Mouse (Mus musculus): ENCODE results near the gene Dusp7.

Dusp7 gene

DNA sequence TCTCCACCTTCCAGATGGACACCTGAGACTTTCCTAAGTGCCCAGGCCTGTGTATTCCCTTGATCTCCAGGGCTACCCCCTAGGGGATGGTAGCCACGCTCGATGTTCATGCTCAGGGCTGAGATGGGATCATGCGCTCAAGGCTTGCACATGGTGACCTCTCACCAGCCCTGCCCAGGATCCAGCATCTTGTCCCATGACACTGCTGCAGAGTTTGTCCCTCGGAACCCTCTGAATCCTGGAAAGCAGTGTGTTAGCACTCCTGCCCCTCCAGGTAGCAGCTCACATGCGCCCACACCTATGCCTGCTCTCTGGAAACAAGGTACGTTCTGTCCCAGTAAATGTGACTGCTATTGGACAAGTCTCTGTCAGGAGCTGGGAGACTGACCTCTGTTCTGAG lies 13.6 kb upstream of the Dusp7 start:
- no peak for DNase-seq (ENCODE audit: low read depth, low spot score)

DNA sequence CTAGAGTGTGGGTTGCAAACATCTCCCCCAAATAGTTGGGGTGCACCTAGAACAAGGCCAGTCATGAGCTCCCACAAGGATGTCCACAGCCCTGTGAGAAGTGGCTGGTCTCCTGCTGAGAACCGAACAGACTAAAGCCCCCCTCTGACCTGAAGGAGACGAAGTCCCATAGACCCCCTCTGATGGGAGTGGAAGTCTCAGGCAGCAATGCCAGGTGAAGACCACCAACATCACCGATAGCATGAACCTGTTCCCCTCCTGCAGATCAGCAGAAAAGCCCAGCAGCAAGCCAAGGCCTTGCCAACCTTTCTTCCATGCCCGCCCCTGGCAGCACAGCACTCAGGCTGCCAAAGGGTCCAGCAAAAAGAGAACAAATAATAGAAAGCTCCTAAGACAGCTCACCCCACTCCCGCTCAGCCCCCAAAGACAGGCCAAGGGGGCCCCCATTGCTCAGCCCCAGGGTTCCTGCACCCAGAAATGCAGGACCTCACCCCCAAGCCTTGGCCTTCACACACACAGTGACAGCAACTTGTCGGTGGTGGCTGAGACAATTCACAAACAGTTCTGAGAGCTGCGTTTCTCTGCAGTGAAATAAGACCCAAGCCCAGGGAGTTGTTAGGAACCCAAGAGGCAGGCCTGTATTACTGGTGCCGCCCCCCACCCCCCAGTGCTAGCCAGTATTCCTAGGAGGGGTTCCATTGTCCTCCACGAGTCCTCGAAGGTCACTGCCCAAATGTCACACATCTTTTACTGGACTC lies 13.0 kb upstream of the Dusp7 start:
- DNase-seq (ENCODE audit: low read depth, low spot score): no peak

DNA sequence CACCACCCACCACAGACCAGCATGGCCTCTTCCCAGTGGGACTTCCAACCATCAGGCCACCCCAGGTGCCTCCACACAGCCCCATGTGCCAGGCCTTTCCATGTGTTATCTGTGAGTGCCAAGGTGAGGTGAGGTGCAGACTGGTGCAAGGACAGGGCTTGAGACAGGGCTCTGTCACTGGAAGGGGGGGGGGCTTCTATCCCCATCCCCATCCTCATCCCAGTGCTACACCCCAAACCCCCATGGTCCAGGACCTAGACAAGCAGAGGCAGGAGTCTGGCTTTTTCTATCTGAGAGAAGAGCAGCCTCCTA lies 12.5 kb upstream of the Dusp7 start:
- no peak for DNase-seq (ENCODE audit: low read depth, low spot score)

DNA sequence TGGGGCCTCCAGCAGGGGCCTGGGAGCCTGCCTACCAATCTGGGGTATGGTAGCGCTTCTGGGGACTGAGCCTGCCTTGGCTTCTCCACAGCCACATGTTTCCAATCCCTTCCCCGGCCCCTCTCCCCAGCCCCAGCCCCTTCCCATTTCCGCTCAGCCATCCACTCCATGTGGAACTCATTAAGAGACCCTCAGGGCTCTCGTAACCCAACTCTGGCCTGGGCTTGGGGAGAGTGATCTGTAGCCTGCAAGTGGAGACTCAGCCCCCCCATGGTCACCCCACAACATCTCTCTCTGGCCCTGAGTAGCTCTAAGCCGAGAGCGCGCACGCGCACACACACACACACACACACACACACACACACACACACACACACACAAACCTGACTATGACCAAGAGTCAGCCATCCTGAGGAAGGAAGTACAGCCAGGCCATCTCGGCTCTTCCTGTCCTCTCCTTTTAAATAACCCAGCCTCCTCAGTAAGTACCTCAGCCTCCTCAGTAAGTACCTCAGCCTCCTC lies 12.0 kb upstream of the Dusp7 start:
- DNase-seq (ENCODE audit: low read depth, low spot score): no peak

DNA sequence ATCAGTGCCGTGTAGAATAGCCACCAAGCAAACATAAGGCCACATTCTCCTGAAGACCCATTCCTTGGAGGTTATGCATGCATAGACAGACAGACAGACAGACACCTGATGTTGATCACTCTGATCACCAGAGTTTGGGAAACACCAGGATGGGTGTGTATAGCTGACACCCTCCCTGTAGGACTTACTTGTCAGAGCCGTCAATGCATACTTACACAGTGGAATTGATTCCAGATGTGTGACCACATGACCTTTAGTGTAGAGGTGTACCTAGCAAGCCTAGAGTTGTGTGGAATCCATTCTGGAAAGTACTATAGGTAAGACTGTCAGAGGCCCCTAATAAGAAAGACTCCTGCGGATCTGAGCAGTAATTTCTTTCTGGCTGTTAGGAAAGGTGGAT lies 11.3 kb upstream of the Dusp7 start:
- no peak for DNase-seq (ENCODE audit: low read depth, low spot score)

DNA sequence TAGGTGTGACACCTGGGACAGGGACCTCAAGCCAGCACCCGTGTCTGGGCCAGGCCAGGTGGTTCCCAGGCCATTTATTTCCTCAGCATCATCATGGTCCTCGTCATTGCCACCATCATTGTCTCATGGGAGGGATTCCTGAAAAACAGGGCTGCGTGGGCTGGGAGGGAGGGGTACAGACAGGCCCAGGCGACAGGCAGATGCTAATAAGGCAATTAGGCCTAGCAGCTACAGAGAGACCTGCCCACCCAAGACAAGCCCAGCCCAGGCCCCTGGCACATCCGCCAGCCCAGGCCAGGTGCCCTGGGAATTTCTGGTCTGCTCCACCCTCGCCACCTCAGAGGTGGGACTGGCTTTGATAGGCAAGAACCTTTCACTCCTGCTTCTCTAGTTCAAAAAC lies 9.1 kb upstream of the Dusp7 start:
- no peak for DNase-seq (ENCODE audit: low read depth, low spot score)

DNA sequence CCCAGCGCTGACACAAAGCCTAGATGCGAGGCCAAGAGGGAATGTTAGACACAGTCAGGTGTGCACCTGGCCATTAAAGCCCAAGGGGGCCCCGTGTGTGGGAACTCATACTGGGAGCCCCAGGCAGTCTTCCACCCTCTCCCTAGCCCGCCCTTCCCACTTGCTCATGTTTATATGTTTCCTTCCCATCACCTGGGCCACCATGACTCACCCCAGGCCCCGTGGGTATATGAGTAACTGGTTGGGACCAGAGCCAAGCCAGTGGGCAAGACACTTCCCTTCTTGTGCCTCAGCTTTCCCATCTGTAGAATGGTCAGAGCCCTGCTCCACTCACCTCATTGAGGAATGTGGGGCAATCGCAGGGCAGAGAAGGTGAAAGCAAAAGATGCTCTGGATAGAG lies 7.3 kb upstream of the Dusp7 start:
- no peak for DNase-seq (ENCODE audit: low read depth, low spot score)

DNA sequence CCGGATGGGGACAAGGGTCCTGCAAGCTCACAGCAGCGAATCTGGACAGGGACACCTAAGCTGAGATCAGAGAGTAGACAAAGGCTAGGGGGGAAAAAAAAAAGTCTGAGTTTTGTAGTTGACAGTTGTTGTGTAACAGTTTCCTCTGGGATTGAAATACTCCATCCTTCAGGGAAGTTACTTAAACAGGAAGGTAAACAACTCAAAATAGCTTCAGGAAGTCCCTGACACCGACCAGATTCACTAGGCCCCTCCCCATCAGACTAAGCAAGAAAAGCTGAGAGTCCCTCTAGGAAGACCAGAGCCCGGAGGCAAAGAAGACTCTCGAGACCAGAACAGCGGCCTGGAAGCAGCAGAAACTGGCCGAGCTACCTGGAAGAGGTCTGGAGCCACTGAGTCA lies 3.1 kb upstream of the Dusp7 start:
- DNase-seq (ENCODE audit: low read depth, low spot score): no peak

GRCm38 (mm10) chr9:106366188-106366587 lies 2.2 kb upstream of the Dusp7 start:
- DNase-seq (ENCODE audit: low read depth, low spot score): no peak

GRCm38 (mm10) chr9:106367001-106367400 lies 1.4 kb upstream of the Dusp7 start:
- no peak for DNase-seq (ENCODE audit: low read depth, low spot score)

- peak; percentile 97 for DNase-seq (ENCODE audit: low read depth, low spot score)
Observed at GRCm38 (mm10) chr9:106367592-106368111, 780 bp upstream of the Dusp7 start.

DNA sequence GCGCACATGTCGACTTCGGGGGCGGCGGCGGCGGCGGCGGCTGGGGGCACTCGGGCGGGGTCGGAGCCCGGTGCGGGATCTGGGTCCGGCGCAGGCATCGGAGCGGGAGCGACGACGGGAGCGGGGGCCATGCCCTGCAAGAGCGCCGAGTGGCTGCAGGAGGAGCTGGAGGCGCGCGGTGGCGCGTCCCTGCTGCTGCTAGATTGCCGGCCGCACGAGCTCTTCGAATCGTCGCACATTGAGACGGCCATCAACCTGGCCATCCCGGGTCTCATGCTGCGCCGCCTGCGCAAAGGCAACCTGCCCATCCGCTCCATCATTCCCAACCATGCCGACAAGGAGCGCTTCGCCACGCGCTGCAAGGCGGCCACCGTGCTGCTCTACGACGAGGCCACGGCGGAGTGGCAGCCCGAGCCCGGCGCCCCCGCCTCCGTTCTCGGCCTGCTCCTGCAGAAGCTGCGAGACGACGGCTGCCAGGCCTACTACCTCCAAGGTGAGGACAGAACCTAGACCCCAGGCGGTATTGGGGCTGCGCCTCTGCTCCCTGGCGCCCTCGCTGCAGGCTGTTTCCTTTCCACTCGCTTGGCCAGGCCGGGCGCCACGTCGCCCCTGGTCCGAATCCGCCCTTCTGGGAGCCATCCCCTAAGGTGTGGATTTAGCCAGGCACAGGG lies 534 bp downstream of the Dusp7 start:
- no peak for DNase-seq (ENCODE audit: low read depth, low spot score)

DNA sequence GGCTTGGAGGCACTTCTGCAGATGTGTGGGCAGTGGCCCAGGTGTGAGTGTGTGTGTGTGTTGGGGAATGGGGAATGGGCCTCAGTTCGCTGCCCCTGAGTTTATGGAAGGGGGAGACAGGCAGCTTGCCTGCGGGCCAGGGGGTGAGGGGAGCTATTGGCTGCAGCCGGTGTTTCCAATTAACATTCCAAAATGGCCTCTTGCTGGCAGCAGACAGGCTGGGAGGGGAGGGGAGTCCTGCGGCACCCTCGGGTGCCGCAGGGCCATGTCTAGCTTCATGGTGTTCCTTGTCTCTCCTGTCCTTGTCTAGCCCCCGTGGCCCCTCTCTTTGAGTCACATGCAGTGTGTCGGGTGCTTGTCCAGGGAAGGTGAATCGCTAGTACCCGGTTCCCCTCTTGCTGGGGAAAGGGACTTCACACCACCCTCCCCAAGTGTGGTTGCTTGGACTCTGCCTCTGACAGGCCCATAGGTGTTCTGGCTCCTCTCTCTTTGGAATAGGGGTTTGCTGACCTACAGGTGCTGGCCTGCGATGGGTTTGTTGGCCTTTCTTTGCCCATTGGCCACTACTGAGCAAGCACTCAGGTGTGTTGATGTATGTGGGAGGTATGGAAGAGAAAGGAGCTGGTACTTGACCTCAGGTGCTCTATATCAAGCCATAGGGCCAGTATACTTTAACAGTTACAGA lies 1.5 kb downstream of the Dusp7 start:
- DNase-seq (ENCODE audit: low read depth, low spot score): no peak

DNA sequence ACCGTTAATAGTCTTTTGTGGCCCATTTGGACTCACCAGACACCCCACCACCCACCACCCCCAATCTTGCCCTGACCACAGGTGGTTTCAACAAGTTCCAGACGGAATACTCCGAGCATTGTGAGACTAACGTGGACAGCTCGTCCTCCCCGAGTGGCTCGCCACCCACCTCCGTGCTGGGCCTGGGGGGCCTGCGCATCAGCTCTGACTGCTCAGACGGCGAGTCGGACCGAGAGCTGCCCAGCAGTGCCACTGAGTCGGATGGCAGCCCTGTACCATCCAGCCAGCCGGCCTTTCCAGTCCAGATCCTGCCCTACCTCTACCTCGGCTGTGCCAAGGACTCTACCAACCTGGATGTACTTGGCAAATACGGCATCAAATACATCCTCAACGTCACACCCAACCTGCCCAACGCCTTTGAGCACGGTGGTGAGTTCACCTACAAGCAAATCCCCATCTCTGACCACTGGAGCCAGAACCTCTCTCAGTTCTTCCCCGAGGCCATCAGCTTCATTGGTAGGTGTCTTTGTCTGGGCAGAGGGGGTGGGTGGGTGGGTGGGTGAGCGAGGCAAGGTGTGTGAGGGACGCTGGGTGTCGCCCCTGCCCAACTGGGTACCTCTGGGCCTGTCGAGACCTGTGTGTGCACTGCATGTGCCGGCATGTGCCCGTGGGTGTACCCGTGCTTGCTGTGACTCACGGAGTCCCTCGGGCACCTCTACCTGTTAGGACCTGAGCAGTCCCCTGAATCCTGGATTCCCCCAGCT lies 2.4 kb downstream of the Dusp7 start:
- DNase-seq (ENCODE audit: low read depth, low spot score): no peak

DNA sequence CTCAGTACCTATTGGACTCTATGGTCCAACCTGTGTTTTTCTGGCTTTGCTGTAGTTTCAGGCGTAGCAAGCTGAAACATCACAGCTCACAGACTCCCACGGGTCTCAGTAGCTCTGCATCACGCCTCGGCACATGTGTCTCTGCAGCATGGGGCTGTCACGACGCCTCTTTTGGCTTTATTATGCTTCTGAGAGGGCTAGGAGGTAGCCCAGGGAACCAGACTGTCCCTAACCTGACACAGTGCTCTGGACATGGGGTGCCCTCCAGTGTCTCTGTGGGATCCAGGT lies 2.9 kb downstream of the Dusp7 start:
- no peak for DNase-seq (ENCODE audit: low read depth, low spot score)

- DNase-seq (ENCODE audit: low read depth, low spot score): no peak
Observed at GRCm38 (mm10) chr9:106371776-106372175, 3.3 kb downstream of the Dusp7 start.

GRCm38 (mm10) chr9:106372431-106373412 lies 4.3 kb downstream of the Dusp7 start:
- DNase-seq (ENCODE audit: low read depth, low spot score): no peak

DNA sequence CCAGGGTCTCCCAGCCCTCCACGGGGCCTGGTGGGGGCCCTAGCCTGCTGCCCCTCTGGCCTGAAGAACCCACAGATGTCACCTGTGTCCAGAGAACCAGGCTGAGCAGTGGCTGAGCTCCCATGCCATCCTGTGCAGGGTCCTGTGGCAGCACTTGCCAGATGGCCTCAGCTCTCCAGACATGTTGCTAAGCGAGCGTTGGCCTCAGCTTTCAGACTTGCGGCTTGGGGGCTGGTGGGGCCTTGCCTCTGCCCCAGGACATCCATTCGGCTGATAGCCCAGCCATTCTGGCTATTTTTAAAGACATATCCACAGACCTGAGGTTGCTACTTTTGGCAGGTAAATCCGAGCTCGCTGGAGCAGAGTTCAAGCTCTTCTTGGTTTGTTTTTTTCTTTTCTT lies 5.5 kb downstream of the Dusp7 start:
- no peak for DNase-seq (ENCODE audit: low read depth, low spot score)

- DNase-seq (ENCODE audit: low read depth, low spot score): no peak
Observed at GRCm38 (mm10) chr9:106377247-106377646, 8.8 kb downstream of the Dusp7 start.

DNA sequence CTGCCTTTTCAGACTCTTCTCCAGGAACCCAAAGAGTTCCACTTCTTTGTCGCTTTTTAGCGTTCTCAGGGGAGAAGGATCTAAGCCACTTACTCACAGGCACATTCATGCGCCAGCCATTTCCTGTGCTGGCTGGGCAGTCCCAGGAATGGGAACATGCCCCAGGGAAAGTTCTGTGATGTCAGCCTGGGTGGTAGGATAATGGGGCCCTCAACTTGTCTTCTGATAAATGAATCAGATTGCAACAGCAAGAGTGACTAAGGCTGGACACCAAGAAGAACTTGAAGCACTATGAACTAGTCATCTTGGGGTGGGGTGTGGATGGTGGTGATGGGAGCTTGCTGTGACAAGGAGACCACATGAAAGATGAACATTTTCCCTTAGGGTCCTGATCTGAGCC lies 9.6 kb downstream of the Dusp7 start:
- no peak for DNase-seq (ENCODE audit: low read depth, low spot score)

DNA sequence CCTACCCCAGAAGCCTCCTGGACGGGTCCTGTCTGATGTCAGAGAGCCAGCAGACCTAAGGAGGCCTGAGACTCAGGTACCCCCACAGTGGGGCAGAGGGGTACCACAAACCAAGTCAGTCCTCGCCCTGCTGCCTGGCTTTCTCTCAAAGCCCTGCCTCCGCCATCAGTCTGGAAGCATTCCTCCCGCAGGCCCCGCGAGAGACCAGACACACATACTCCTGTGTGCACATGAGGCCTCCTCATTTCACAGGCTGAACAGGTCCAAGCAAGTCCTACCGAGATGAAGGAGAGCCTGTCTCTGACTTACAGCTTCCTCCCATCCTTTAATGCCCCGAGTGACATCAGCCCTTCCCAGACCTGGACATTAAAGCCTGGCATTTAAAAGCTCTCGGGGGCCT lies 10.3 kb downstream of the Dusp7 start:
- no peak for DNase-seq (ENCODE audit: low read depth, low spot score)
